Mouse (Mus musculus) MEL (cell line): ENCODE measurements around the gene 4930438A08Rik. TPM values are rescaled to one million over a fixed set of nuclear protein-coding genes. Genes with fewer than 3 reads are reported as not detected.
A peak's percentile ranks its signal among the peaks of the same experiment; 100 is the strongest.

Source experiments
- DNase-seq: peaks from one replicate; pipeline ENCODE4 v3.0.0; 2011; ENCODE audit warnings: low read depth, low spot score
- H3K27ac ChIP-seq: 2 replicates; pipeline ENCODE4 v1.5.1; 2012; ENCODE audit warnings: low read depth, mild to moderate bottlenecking, control low read depth, low read length, moderate library complexity; ENCODE audit not compliant: control insufficient read depth
- H3K27me3 ChIP-seq, 2 experiments: fragments of 150-350 bp in 1 of 2; sonication (generic) in 1 of 2; 2 replicates each; pipeline ENCODE4 v1.6.1; 2012; ENCODE audit warnings: low read length in 2 of 2, mild to moderate bottlenecking in 2 of 2, improper control_type of control experiment in 1 of 2, moderate library complexity in 1 of 2; ENCODE audit not compliant: insufficient read depth in 2 of 2, control insufficient read depth in 1 of 2
- H3K36me3 ChIP-seq, 2 experiments: 2 replicates each; pipeline ENCODE4 v1.6.1; 2012 to 2014; ENCODE audit warnings: low read length in 2 of 2, improper control_type of control experiment in 1 of 2, inconsistent platforms in 1 of 2, mild to moderate bottlenecking in 1 of 2; ENCODE audit not compliant: insufficient read depth in 2 of 2, control insufficient read depth in 1 of 2
- H3K4me1 ChIP-seq, 2 experiments: fragments of 150-350 bp in 1 of 2; sonication (generic) in 1 of 2; 2 replicates each; pipeline ENCODE4 v1.6.1; 2012; ENCODE audit warnings: low read length in 2 of 2, improper control_type of control experiment in 1 of 2, mild to moderate bottlenecking in 1 of 2; ENCODE audit not compliant: insufficient read depth in 2 of 2, control insufficient read depth in 1 of 2
- H3K4me3 ChIP-seq, 2 experiments: fragments of 150-350 bp in 1 of 2; sonication (generic) in 1 of 2; 2 replicates each; pipeline ENCODE4 v1.5.1; 2012; ENCODE audit warnings: low read depth in 2 of 2, low read length in 2 of 2, mild to moderate bottlenecking in 2 of 2, moderate library complexity in 2 of 2, control low read depth in 1 of 2, improper control_type of control experiment in 1 of 2; ENCODE audit not compliant: control insufficient read depth in 1 of 2, insufficient read depth in 1 of 2
- H3K79me2 ChIP-seq: 2 replicates; pipeline ENCODE4 v1.6.1; 2012; ENCODE audit warnings: mild to moderate bottlenecking, low read length, moderate library complexity; ENCODE audit not compliant: control insufficient read depth, poor library complexity, insufficient read depth
- H3K9ac ChIP-seq: 2 replicates; pipeline ENCODE4 v1.6.1; 2012; ENCODE audit warnings: low read depth, mild to moderate bottlenecking, control low read depth, low read length, moderate library complexity; ENCODE audit not compliant: control insufficient read depth, poor library complexity, severe bottlenecking
- H3K9me3 ChIP-seq: fragments of 150-350 bp; sonication (generic); replicated peaks from 2 replicates; pipeline ENCODE4 v1.6.1; 2012; ENCODE audit warnings: mild to moderate bottlenecking, low read length, improper control_type of control experiment, moderate library complexity; ENCODE audit not compliant: insufficient read depth
- CHD1 ChIP-seq: IDR thresholded peaks from 2 replicates; pipeline ENCODE4 v1.6.1; 2012; ENCODE audit warnings: low read depth, mild to moderate bottlenecking, inconsistent platforms, low read length, improper control_type of control experiment
- CHD2 ChIP-seq: IDR thresholded peaks from 2 replicates; pipeline ENCODE4 v1.6.1; 2011; ENCODE audit warnings: low read length, improper control_type of control experiment
- CTCF ChIP-seq, 3 experiments: IDR thresholded peaks in 2 of 3; conservative IDR thresholded peaks in 1 of 3; 2 replicates each; pipeline ENCODE4 v1.5.1; 2011 to 2012; ENCODE audit warnings: low read length in 3 of 3, low read depth in 2 of 3, mild to moderate bottlenecking in 2 of 3, improper control_type of control experiment in 1 of 3, inconsistent platforms in 1 of 3, mixed read lengths in 1 of 3, moderate library complexity in 1 of 3; ENCODE audit not compliant: control insufficient read depth in 1 of 3, insufficient read depth in 1 of 3, poor library complexity in 1 of 3, severe bottlenecking in 1 of 3
- E2F4 ChIP-seq: IDR thresholded peaks from 2 replicates; pipeline ENCODE4 v1.6.1; 2011; ENCODE audit warnings: low read depth, low read length, improper control_type of control experiment, borderline replicate concordance
- ELF1 ChIP-seq: IDR thresholded peaks from 2 replicates; pipeline ENCODE4 v1.6.1; 2014; ENCODE audit warnings: low read depth, mild to moderate bottlenecking, inconsistent platforms, low read length, improper control_type of control experiment, moderate library complexity
- EP300 ChIP-seq, 2 experiments: IDR thresholded peaks; 2 replicates each; pipeline ENCODE4 v1.6.1; 2011; ENCODE audit warnings: improper control_type of control experiment in 2 of 2, low read length in 2 of 2, low read depth in 1 of 2, mild to moderate bottlenecking in 1 of 2
- ETS1 ChIP-seq: IDR thresholded peaks from 2 replicates; pipeline ENCODE4 v1.6.1; 2012; ENCODE audit warnings: low read depth, mild to moderate bottlenecking, inconsistent platforms, low read length, improper control_type of control experiment, moderate library complexity
- GABPA ChIP-seq: IDR thresholded peaks from 2 replicates; pipeline ENCODE4 v1.6.1; 2012; ENCODE audit warnings: low read depth, mild to moderate bottlenecking, inconsistent platforms, low read length, improper control_type of control experiment, moderate library complexity
- GATA1 ChIP-seq: IDR thresholded peaks from 2 replicates; pipeline ENCODE4 v1.6.1; 2011; ENCODE audit warnings: low read depth, low read length, improper control_type of control experiment
- JUND ChIP-seq: IDR thresholded peaks from 2 replicates; pipeline ENCODE4 v1.6.1; 2011; ENCODE audit warnings: low read depth, mild to moderate bottlenecking, improper control_type of control experiment, low read length
- KAT2A ChIP-seq: conservative IDR thresholded peaks from 2 replicates; pipeline ENCODE4 v1.6.1; 2012; ENCODE audit warnings: low read depth, low read length, improper control_type of control experiment, inconsistent platforms
- MAFK ChIP-seq: IDR thresholded peaks from 2 replicates; pipeline ENCODE4 v1.6.1; 2011; ENCODE audit warnings: low read depth, mild to moderate bottlenecking, low read length, improper control_type of control experiment, borderline replicate concordance
- MAX ChIP-seq: IDR thresholded peaks from 2 replicates; pipeline ENCODE4 v1.6.1; 2011; ENCODE audit warnings: low read length, improper control_type of control experiment
- MAZ ChIP-seq: IDR thresholded peaks from 2 replicates; pipeline ENCODE4 v1.6.1; 2012; ENCODE audit warnings: low read depth, mild to moderate bottlenecking, inconsistent platforms, low read length, improper control_type of control experiment
- MXI1 ChIP-seq: IDR thresholded peaks from 2 replicates; pipeline ENCODE4 v1.6.1; 2011; ENCODE audit warnings: mild to moderate bottlenecking, low read depth, low read length, improper control_type of control experiment
- MYB ChIP-seq: IDR thresholded peaks from 2 replicates; pipeline ENCODE4 v1.6.1; 2011; ENCODE audit warnings: mild to moderate bottlenecking, low read depth, low read length, improper control_type of control experiment
- MYC ChIP-seq: IDR thresholded peaks from 2 replicates; pipeline ENCODE4 v1.6.1; 2011; ENCODE audit warnings: low read depth, mild to moderate bottlenecking, low read length, improper control_type of control experiment, moderate library complexity
- NELFE ChIP-seq: IDR thresholded peaks from 2 replicates; pipeline ENCODE4 v1.6.1; 2011; ENCODE audit warnings: low read depth, low read length, improper control_type of control experiment
- POLR2A ChIP-seq, 2 experiments: IDR thresholded peaks; 2 replicates each; pipeline ENCODE4 v1.6.1; 2011 to 2012; ENCODE audit warnings: low read length in 2 of 2, mild to moderate bottlenecking in 2 of 2, control low read depth in 1 of 2, improper control_type of control experiment in 1 of 2, low read depth in 1 of 2, moderate library complexity in 1 of 2; ENCODE audit not compliant: control insufficient read depth in 1 of 2, insufficient read depth in 1 of 2, poor library complexity in 1 of 2
- POLR2AphosphoS5 ChIP-seq: IDR thresholded peaks from 2 replicates; pipeline ENCODE4 v1.6.1; 2012; ENCODE audit warnings: low read depth, borderline replicate concordance, mild to moderate bottlenecking, inconsistent platforms, low read length, moderate library complexity, mixed read lengths
- RAD21 ChIP-seq: IDR thresholded peaks from 2 replicates; pipeline ENCODE4 v1.6.1; 2011; ENCODE audit warnings: mild to moderate bottlenecking, low read depth, low read length, improper control_type of control experiment
- SIN3A ChIP-seq: IDR thresholded peaks from 2 replicates; pipeline ENCODE4 v1.6.1; 2012; ENCODE audit warnings: low read length, improper control_type of control experiment, inconsistent platforms
- SMC3 ChIP-seq: IDR thresholded peaks from 2 replicates; pipeline ENCODE4 v1.6.1; 2011; ENCODE audit warnings: low read depth, low read length, improper control_type of control experiment
- TAL1 ChIP-seq: IDR thresholded peaks from 2 replicates; pipeline ENCODE4 v1.6.1; 2012; ENCODE audit warnings: mild to moderate bottlenecking, inconsistent platforms, low read length, moderate library complexity, mixed read lengths
- TBP ChIP-seq: IDR thresholded peaks from 2 replicates; pipeline ENCODE4 v1.8.0; 2011; ENCODE audit warnings: low read depth, low read length, improper control_type of control experiment
- TCF12 ChIP-seq: IDR thresholded peaks from 2 replicates; pipeline ENCODE4 v1.6.1; 2014; ENCODE audit warnings: low read depth, mild to moderate bottlenecking, inconsistent platforms, low read length, improper control_type of control experiment, moderate library complexity
- USF2 ChIP-seq, 2 experiments: IDR thresholded peaks; 2 replicates each; pipeline ENCODE4 v1.6.1; 2011 to 2012; ENCODE audit warnings: improper control_type of control experiment in 2 of 2, low read length in 2 of 2, borderline replicate concordance in 1 of 2, inconsistent platforms in 1 of 2, low read depth in 1 of 2, mild to moderate bottlenecking in 1 of 2; ENCODE audit not compliant: insufficient read depth in 1 of 2
- ZC3H11A ChIP-seq: IDR thresholded peaks from 2 replicates; pipeline ENCODE4 v1.6.1; 2012; ENCODE audit warnings: low read depth, mild to moderate bottlenecking, inconsistent platforms, low read length, improper control_type of control experiment
- ZKSCAN1 ChIP-seq: IDR thresholded peaks from 2 replicates; pipeline ENCODE4 v1.6.1; 2012; ENCODE audit warnings: low read depth, mild to moderate bottlenecking, inconsistent platforms, low read length, improper control_type of control experiment, moderate library complexity
- ZMIZ1 ChIP-seq: IDR thresholded peaks from 2 replicates; pipeline ENCODE4 v1.6.1; 2012; ENCODE audit warnings: low read depth, mild to moderate bottlenecking, inconsistent platforms, low read length, improper control_type of control experiment, moderate library complexity
- ZNF384 ChIP-seq: IDR thresholded peaks from 2 replicates; pipeline ENCODE4 v1.6.1; 2012; ENCODE audit warnings: low read depth, mild to moderate bottlenecking, inconsistent platforms, low read length, improper control_type of control experiment
- polyA plus RNA-seq, 2 experiments: library from polyadenylated mRNA; stranded (reverse) in 1 of 2; unstranded in 1 of 2; fragments of >175 nt in 1 of 2; fragments of >200 nt in 1 of 2; gene quantifications; 2 replicates each; pipeline versions ENCODE4 v1.2.1 to v1.2.4; 2012; ENCODE audit warnings: low replicate concordance in 2 of 2, low read depth in 1 of 2; ENCODE audit not compliant: insufficient read length in 2 of 2, insufficient read depth in 1 of 2, missing spikeins in 1 of 2
- total RNA-seq: library from RNA; depleted of rRNA; stranded (reverse); fragments of 300-350 nt; gene quantifications from 2 replicates; pipeline ENCODE4 v1.2.3, GENCODE M21; 2012

4930438A08Rik gene
- total and polyA plus RNA-seq, 3 experiments = not detected

GRCm38 (mm10) chr11:58225655-58226054, 48.9 kb upstream of the 4930438A08Rik start:
- Histone ChIP-seq H3K36me3 (peaks cover 0 to 6% of the 10 kb centered on the region in 2 experiments; a peak in 1 of 4 replicates), H3K9ac (peak overlapping the region; percentile 54), H3K4me3 (peak overlapping the region; percentile 1 to 49; a peak in 3 of 4 replicates), H3K4me1 (peaks cover 2 to 12% of the 10 kb centered on the region in 2 experiments; a peak in 2 of 4 replicates), H3K27me3 (peaks cover 0 to 5% of the 10 kb centered on the region in 2 experiments; a peak in 3 of 4 replicates), H3K79me2 (no peaks in the 10 kb centered on the region), H3K27ac (no peak overlapping the region), H3K9me3 (no peaks in the 10 kb centered on the region)
- peak; percentile 87 for DNase-seq
- TF ChIP-seq ZC3H11A = peak; percentile 83
- TF ChIP-seq MXI1 = no peak
- no peak for TF ChIP-seq ZKSCAN1
- no peak for TF ChIP-seq USF2 (IDR thresholded peaks at IDR 0.05; ENCODE audit: borderline replicate concordance in 1 of 2, insufficient read depth in 1 of 2, low read depth in 1 of 2, low read length in 2 of 2)
- TF ChIP-seq MYC = no peak
- no peak for TF ChIP-seq ELF1
- no peak for TF ChIP-seq TCF12
- TF ChIP-seq RAD21 = peak; percentile 89
- TF ChIP-seq CHD1 = no peak
- peak; percentile 40; the same call in 1 of the 2 replicates for TF ChIP-seq MAZ
- TF ChIP-seq TBP = no peak
- no peak for TF ChIP-seq EP300 (IDR thresholded peaks at IDR 0.05; ENCODE audit: low read depth in 1 of 2, low read length in 2 of 2)
- no peak for TF ChIP-seq SIN3A
- no peak for TF ChIP-seq MAFK
- TF ChIP-seq KAT2A = no peak
- no peak for TF ChIP-seq MYB
- peak; percentile 27; the same call in 1 of the 2 replicates for TF ChIP-seq ZNF384
- TF ChIP-seq POLR2A (IDR thresholded peaks at IDR 0.05; ENCODE audit: control insufficient read depth in 1 of 2, insufficient read depth in 1 of 2, low read depth in 1 of 2, low read length in 2 of 2, poor library complexity in 1 of 2) = no peak
- no peak for TF ChIP-seq ETS1
- no peak for TF ChIP-seq ZMIZ1
- peak; percentile 98 for TF ChIP-seq SMC3
- no peak for TF ChIP-seq JUND
- TF ChIP-seq POLR2AphosphoS5 = no peak
- TF ChIP-seq CHD2 = no peak
- TF ChIP-seq CTCF (IDR thresholded peaks at IDR 0.05 in 2 of 3, conservative IDR thresholded peaks at IDR 0.05 in 1 of 3; ENCODE audit: control insufficient read depth in 1 of 3, insufficient read depth in 1 of 3, low read depth in 2 of 3, low read length in 3 of 3, poor library complexity in 1 of 3, severe bottlenecking in 1 of 3) = peak; percentile 97 to 100 (median 99)
- no peak for TF ChIP-seq GABPA
- TF ChIP-seq TAL1 = no peak
- no peak for TF ChIP-seq E2F4
- TF ChIP-seq NELFE = no peak
- TF ChIP-seq MAX = no peak
- TF ChIP-seq GATA1 = no peak; the same call in 1 of the 2 replicates
